Mouse (Mus musculus) adipocyte (in vitro differentiated cells): ENCODE results near the gene Slc7a1.
"Not testable (repeated sequence)": the region's sequence is repeated elsewhere in the genome, so short reads cannot be mapped to it uniquely, and the experiment has no call there.

Experiments
- DNase-seq: peaks from one replicate; pipeline ENCODE4 v3.0.0-alpha.2; 2016; ENCODE audit warnings: low spot score

Gene Slc7a1

DNA sequence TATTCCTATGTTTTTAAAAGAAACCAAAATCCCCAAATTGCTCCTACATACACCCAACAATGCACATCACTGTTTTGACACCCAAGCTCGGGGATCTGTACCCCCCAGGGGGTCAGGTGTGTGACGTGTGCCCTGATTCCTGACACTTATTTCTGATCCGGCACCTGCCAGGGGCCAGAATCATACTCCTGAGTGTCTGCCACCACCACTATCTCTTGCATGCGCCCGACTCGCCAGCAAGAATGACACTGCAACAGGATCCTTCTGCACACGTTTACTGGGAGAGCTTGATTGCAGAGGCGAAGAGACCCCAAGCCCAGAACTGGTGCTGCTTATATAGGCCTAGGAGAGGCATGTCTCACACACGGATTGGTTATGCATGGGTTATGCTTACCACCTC is 73.4 kb downstream of the Slc7a1 start:
- DNase-seq, result not testable (repeated sequence)

DNA sequence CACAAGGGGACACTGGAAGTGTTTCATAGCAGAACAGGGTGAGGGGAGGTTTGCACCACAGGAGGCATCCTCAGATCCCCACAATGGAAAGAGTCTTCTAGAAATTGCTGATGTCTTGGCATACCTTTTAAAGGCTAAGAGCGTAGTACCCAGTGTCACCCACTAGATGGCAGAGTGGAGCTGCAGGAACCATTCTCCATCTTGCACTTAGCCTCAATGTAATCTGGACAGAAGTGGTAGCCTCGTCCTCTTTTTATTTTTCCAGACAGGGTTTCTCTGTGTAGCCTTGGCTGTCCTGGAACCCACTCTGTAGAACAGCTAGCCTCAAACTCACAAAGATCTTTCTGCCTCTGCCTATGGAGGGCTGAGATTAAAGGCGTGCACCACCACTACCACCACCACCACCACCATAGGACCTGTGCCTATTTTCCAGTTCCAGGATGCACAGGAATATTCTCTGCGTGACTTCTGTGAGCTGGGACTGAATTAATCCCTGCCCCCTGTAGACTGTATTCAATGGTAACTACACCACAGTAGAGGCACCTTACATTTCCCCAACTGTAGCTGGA is 74.3 kb downstream of the Slc7a1 start:
- DNase-seq, result peak; percentile 80

DNA sequence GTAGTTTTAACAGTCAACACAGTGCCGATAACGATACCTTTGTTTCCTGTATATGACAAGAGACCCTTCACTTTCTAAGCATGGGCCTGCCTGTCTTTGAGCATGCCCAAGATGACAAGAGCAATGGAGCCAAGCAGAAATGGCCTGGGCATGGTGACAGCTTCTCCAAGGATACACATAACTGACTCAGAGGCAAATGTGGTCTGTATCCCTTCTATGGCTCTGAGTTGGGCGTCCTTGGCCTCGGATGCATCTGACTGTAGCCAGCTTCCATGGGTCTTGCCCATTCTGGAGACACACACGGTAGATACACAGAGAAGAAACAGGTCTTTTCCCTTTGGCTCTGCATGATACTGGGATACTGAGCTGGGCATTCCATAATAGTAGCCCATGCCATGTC is 84.8 kb downstream of the Slc7a1 start:
- DNase-seq, result no peak

DNA sequence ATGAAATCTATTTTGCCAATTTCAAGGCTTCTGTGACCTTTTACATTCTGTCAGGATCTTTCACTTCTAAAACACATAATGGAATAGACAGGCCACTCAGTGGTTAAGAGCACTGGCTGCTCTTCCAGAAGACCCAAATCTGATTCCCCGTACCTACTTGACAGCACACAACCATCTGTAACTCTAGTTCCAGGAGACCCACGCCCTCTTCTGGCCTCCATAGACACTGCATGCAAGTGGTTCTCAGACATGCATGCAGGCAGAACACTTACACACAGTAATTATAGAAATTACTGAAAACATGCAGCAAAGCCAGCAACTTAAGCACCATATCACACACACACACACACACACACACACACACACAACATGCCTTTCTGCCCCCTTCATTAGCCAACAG is 87.3 kb downstream of the Slc7a1 start:
- DNase-seq, result no peak

DNA sequence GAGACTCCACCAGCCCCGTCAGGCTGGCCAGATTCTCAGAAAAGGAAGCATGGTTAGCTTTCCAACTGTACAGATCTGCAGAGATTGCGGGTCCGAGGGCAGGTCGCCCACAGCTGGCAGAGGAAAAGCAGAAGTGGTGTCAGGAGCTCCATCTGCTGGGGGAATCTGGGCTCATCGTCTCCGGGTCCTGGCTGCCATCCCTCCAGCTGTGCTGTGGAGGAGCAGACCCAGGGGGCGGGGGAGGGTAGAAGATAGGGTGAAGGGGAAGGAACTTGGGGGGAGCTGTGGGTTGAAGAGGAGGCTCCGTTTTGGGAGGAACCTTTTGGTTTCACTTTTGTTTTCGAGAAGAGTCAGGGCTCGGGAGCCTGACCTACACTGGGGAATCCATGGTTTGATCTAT is 88.9 kb downstream of the Slc7a1 start:
- peak; percentile 44 for DNase-seq

DNA sequence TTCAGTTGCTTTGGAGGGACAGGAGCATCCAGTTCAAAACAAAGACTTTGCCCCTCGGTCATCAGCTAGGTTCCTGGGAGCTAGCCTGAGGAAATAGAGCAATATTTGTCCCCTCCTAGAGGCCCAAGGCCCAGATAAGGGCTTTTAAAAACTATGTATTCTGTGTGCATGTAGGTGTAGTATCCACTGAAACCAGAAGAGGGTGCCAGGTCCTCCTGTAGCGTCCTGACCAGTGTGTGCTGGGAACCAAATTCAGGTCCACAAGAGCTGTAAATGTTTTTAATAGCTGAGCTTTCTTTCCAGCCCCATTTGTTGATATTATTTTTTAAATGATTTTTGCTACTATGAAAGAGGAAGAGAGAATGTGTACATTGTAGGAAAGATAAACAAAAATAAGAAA is 95.6 kb downstream of the Slc7a1 start:
- no peak for DNase-seq

DNA sequence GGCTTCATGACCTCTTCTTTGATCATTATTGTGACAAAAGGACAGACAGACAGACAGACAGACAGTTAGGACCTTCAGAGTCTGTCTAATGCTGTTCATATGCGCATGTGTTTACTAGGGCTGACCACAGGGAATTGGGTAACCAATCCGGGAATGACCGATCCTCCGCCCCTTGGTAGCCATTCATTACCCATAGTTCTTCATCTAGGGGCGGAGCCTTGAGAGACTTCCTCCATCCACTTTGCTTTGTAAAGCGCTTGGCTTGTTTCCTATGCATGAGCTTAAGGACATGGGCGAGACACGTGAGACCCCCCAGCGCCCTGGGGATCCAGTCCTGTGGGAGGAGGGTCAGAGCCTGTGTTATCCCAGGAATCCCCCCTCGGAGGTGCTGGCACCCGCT is 96.7 kb downstream of the Slc7a1 start:
- DNase-seq, result no peak

DNA sequence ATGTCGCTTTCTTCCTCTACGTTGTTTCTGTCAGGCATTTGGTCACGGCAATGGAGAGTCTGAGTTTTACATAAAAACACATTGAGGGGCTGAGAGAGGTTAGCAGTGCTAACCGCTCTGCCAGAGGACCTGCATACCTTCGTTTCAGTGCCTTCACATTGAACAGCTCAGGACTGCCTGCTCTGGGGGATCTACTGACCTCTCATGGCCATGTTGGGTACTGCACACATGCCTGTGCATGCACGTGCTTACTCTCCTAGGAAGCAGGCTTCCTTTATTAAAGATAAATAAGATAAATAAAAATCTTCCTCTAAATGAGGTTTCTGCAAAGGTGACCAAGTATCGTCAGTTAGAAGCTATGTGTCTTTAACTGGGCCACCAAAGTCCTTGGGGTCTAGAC is 106.4 kb downstream of the Slc7a1 start:
- DNase-seq, result no peak

DNA sequence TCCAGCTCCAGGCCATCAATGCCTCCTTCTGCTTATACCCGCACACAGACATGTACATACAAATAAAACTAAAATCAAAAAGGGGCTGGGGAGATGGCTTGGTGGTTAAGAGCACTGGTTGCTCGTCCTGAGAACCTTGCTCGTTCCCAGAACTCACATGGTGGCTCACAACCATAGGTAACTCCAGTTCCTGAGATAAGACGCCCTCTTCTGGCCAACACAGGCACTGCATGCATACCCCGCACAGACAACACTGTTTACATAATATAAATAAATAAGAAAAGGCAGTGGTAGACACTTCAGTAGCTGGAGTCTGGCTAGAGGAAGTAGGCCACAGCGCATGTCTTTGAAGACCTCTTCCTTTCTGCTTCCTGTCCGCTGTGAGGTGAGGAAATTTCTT is 106.8 kb downstream of the Slc7a1 start:
- DNase-seq, result no peak

DNA sequence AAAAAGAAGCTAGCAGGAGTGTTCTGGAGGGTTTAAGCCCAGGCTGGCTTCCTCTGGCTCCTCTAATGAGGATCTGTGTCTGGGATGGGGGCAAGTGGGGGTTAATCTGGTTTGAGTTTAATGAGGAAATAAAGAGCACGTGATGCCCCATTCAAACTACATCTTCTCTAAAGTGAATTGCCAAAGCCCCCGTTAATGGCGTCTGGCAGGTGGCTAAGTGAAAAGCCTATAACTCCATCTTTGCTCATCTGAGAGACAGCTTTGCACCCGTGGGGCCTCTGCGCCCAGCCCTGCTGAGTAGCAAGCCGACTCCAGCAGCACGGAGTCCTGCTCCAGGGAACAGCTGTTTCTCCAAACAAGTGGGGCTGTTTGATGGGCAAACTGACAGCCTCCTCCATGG is 109.8 kb downstream of the Slc7a1 start:
- DNase-seq, result no peak

DNA sequence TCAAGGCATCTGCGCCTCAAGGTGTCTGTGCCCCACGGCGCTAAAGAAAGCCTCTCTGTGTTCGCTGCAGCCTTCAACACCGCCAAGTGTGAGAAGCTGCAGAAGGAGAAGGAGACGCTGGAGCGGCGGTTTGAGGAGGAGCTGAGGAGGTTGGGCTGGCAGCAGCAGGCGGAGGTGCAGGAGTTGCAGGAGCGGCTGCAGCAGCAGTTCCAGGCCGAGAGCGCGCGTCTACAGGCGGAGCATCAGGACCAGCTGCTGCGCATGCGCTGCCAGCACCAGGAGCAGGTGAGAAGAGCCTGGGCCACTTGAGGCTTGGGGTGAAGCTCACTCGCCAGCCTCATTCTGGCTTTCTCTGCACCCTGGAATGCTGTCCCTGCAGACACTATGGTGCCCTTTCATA is 110.9 kb downstream of the Slc7a1 start:
- DNase-seq, result no peak

DNA sequence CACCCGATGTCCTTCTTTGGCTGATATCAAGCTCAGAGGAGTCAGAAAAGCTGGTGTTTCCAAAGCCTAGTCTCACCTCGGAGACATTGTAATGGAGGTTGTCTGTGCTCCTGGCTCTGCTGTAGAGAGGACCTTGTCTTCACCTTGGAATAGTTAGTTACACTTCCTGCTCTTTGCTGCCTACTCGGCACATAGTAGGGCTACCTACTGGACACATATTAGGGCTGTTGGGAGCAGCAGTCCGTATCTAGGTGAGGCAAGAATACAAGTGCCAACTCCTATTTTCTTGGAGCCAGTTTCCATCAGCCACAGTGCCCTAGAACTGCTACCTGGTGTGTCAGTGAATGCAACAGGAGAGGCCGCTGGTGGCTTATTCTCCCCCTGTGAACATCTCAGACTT is 112.2 kb downstream of the Slc7a1 start:
- no peak for DNase-seq

DNA sequence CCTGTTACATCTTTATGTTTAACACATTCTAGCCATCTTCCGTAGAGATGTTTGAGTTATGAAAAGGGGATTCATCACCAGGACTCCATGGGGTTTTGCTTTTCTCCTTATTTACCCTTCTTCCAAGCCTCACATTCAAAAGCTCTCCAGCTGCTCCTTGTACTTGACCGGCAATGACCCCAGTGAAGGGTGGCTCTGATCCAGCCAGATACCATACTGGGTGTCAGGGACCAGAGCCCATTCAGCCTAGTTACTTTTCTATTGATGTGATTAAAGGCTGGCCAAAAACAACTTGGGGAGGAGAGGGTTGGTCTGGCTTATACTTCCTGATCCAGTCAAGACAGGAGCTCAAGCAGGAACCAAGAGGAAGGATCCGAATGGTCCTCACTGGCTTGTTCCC is 116.1 kb downstream of the Slc7a1 start:
- DNase-seq, result no peak

DNA sequence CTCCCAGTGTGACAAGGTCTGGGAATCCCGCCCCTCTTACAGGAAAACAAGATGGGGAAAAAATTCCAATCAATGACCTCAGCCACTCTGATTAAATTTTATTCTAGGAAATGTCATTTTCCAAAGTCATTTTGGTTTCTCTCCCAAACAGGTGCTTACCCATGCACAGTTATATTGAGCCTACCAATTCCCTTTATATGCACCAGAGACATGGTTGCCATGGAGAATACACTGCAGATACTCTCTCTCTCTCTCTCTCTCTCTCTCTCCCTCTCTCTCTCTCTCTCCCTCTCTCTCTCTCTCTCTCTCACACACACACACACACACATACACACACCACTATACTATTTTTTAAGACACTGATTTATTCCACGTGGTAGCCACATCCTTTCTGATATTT is 116.5 kb downstream of the Slc7a1 start:
- DNase-seq, result no peak

DNA sequence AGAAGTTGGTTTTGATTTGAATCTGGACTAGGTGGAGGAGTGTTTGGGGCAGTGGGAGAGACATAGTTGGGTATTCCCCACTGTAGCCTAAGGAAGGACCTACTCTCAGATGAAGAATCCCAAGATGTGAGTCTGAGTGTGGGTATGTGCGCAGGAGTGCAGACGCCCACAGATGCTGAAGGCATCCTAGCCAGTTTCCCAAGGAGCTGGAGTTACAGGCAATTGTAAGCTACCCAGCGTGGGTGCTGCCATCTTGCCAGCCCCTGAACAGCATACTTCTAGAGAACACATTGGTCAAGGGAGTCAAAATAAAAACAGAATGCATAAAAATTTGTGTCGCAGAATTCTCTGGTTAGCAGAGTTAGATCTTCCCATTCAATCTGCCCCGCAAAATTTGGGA is 117.1 kb downstream of the Slc7a1 start:
- DNase-seq, result no peak

DNA sequence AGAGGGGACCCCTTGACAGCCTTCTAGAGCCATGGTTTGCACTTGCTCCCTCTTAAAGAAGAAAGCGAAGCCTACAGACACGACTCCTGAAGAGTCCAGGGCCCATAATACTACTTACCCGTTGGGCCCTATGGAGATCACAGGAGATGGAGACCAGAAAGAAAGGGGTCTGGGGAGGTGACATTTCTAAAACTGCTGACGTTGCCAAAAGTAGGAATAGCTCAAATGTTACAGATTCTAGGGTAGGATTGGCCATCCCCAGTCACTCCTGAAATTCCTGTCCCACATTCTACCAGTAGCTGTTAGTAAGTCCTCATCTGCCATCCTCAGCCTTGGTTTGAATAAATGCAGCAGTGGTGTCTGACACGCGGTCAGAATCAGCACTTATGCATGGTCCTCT is 117.6 kb downstream of the Slc7a1 start:
- DNase-seq, result no peak

DNA sequence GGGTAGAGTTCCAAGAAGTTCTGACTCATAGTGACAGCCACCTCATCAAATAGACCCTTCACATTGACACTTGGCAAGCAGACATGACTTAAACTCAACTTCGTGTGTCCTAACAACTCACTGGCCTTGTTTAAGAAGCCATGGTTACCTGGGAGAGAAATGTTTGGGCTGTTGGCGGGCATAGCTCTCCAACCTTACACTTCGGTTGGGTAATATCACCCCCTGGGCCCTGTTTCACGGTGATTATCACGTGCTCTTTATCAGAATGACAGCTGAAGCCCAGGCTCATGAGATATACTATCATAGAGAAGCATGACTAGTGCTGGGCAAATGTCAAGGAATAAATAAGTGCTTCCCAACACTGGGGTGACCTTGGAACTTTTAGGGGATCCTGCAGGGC is 119.4 kb downstream of the Slc7a1 start:
- DNase-seq, result no peak

DNA sequence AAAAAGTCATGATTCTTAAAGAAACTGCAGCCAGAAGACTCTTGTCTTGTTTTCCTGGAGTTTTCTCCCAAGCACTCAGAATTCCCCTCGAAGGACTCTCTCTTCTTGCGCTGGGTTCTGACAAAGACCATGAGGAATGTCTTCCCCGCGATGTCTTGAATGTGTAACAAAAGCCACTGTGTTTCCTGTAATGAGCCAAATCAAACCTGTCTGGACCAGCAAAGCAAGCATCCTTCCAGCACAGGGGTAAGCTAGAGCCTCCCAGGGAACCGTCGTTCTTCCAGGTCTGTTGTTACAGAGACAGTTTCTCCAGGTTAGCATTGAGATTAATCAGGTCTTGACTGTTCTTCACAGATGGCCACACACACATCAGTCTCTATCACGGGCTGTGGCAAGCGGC is 121.5 kb downstream of the Slc7a1 start:
- no peak for DNase-seq
